Mouse (Mus musculus) small intestine, adult 10 weeks (tissue): ENCODE data around the gene Gm5142. TPM values are rescaled to one million over a fixed set of nuclear protein-coding genes. Genes with fewer than 3 reads are reported as not detected.

Experiments used
- polyA plus RNA-seq: library from polyadenylated mRNA; stranded (reverse); fragments of 350-450 nt; fragmentation: Illumina TruSeq; extraction: RNeasy Lipid Tissue Mini Kit (QIAGEN cat#74804); gene quantifications from one replicate; pipeline ENCODE4 v1.2.3, GENCODE M21; 2014; ENCODE audit warnings: low replicate concordance

The Gm5142 gene
- not detected for polyA plus RNA-seq

DNA sequence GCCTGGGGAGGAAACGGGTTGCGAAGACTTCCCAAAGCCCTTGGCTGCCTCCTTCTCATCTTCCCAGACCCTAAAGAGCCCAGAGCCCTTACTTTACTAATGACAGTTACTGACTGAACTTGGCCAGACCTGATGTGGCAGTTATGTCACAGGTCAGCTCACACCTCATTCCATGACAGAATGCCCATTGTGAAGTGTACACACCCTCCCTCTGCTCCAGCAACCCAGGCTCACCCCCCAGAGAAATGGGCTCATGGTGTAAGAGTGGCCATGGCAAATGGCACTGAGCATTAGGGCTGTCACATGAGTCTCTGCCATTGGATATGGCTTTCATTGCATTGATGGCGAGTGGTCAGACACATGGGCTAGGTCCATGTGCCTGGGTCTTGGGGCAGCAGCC lies at the start of gene Gm5142:
Gene Gm5142 (minus strand): TSS at position 101 of the 400 bp plus-strand sequence.

DNA sequence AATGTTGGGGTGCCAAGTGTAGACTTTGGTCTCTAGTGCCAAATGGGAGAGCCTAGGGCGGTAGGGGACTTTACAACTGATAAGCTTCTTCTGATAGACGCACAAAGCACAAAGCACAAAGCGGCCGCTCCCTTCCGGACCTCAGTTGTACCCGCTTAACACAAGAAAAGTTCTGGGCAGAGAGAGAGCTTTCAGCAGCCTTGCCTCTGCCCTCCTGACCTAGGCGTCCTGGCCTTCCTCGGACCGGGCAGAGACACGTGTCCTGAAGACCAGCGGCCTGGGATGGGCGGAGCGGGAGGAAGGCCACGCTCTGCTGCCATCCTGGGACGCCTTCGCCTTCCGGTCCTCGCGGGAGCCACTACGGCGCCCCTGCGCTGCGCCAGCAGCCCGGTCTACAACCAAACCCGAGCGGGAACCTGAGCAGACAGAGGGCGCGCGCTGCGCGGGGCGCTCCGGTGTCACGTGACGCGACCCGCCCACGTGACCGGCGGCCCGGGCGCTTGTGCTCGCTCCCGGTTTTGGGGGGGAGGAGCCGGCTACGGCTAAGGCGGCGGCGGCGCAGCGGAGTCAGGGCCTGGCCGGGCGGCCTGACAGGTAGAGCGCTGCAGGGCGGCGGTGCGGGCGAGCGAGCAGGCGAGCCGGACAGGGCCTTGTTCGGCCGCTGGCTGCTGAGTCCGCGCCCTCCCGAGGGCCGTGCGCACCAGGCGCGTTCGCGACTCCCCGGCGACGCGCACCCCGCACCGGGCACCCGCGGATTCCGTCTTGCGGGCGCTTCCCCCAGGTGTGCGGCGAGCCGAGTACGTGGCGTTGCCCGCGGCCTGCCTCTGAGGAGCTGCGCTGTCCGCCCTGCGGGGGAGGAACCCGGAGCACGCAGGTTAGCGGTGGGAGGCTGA lies 22.4 kb upstream of the Gm5142 start, which contains the start of gene Rcbtb1:
Gene Rcbtb1 (plus strand): TSS at position 499 of the 893 bp plus-strand sequence.

DNA sequence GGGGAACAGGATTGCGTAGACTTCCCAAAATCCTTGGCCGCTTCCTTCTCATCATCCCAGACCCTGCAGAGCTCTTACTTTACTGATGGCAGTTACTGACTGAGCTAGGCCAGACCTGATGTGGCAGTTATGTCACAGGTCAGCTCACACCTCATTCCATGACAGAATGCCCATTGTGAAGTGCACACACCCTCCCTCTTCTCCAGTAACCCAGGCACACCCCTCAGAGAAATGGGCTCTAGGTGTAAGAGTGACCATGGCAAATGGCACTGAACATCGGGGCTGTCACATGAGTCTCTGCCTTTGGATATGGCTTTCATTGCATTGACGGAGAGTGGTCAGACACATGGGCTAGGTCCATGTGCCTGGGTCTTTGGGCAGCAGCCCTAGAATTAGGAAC lies 35.8 kb downstream of the Gm5142 start, which contains the start of gene 1700129C05Rik:
Gene 1700129C05Rik (minus strand): TSS at position 101 of the 400 bp plus-strand sequence.

Other genes with a start within 250 kb of the Gm5142 start
- not detected for gene 1700129C05Rik, start 35.9 kb downstream of the Gm5142 start, polyA plus RNA-seq
- 101 TPM for gene Rcbtb1, start 22.5 kb upstream of the Gm5142 start, polyA plus RNA-seq
- not detected for gene Gm6904, start 81.5 kb upstream of the Gm5142 start, polyA plus RNA-seq
- 0.63 TPM for gene Phf11a, start 118.8 kb upstream of the Gm5142 start, polyA plus RNA-seq
- gene Phf11b, start 162.6 kb upstream of the Gm5142 start, polyA plus RNA-seq, result 6.5 TPM
- gene Phf11d, start 186.7 kb upstream of the Gm5142 start, polyA plus RNA-seq, result 18.6 TPM
- gene Phf11c, start 216.6 kb upstream of the Gm5142 start, polyA plus RNA-seq, result 6.2 TPM